Mouse (Mus musculus) CD4-positive, CD25-positive, alpha-beta regulatory T cell, adult 2 months (primary cell): Measurements from ENCODE around the gene Olfr510.
"Not testable (repeated sequence)": the region's sequence is repeated elsewhere in the genome, so short reads cannot be mapped to it uniquely, and the experiment has no call there.

Experiments used
- DNase-seq: peaks from one replicate; pipeline ENCODE4 v3.0.0-alpha.2; 2012; ENCODE audit warnings: low read depth, low spot score

Olfr510 gene

DNA sequence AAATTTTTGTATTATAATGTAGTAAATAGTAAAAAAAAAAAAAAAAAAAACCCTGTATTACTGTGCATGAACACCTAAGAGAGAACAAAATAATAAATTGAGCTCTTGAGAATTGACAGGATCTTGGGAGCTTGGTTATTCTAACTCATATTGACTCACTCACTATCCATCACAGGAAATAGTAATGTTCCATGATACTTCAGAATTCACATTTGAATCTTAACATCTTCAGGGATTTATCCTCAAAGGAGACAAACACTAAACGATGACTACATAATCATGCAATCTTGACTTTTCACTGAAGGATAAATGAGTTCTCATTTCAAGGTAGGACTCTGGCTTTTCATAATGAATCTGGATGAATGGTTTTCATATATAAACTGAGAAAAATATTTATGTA is at the start of gene Olfr510:
TSS of gene Olfr510 (plus strand) at position 301 of the 400 bp plus-strand sequence.
- no peak for DNase-seq

DNA sequence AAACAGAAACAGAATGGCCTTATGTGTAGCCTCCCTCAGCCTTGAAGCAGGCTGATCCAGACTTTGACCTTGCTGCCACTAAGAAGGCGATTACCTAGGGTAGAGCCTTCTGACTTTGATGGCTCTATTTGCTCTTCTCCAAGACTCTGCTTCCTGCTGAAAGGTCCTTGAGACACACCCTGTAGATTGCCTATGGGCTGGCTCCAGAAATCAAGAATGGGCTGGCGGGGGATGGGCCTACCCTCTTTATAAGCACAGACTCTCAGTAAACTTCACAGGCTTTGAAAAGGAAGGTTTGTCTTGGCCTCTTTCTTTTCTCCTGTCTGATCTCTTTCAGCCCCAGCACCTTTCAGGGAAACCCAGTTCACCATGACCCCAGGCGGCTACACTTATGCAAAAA is 49.4 kb upstream of the Olfr510 start:
- not testable (repeated sequence) for DNase-seq

DNA sequence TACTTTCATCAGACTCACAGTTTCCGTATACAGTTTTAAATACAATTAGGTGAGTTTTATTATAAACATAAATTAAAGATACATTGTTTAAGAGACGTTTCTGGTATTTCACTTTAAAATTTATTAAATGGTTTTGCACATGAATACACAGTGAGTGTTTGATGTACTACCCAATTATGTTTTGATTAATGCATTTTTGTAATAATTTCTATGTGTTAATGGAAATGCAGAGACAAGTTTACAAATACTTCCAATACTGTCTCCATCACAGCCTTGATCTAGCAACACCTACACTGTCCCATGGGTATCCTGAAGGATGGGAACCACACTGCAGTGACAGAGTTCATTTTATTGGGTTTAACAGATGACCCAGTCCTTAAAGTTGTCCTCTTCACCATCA is 44.7 kb upstream of the Olfr510 start, which contains the start of gene Olfr507:
TSS of gene Olfr507 (plus strand) at position 301 of the 400 bp plus-strand sequence.
- DNase-seq, result no peak

DNA sequence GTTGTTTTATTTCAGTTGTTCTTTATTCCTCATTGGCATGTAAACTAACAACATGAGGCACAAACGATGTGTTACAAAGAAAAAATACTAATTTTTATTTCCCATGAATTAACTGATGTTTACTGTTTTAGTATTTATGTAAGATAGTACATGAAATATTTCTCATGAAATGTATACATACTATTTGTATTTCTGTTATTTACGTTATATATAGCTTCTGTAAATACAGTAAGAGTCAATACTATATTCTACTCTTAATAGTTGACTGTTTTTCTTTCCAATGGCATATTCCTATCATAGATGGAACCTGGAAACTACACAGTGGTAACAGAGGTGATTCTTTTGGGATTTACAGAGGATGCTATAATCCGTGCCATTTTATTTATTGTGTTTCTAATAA is 36.5 kb upstream of the Olfr510 start, which contains the start of gene Olfr508:
TSS of gene Olfr508 (plus strand) at position 301 of the 400 bp plus-strand sequence.
- no peak for DNase-seq

- no peak for DNase-seq
Observed at GRCm38 (mm10) chr7:108651806-108652205, 14.4 kb upstream of the Olfr510 start, which contains the start of gene Olfr509. Olfr509 (minus strand) TSS chr7:108651906.

DNA sequence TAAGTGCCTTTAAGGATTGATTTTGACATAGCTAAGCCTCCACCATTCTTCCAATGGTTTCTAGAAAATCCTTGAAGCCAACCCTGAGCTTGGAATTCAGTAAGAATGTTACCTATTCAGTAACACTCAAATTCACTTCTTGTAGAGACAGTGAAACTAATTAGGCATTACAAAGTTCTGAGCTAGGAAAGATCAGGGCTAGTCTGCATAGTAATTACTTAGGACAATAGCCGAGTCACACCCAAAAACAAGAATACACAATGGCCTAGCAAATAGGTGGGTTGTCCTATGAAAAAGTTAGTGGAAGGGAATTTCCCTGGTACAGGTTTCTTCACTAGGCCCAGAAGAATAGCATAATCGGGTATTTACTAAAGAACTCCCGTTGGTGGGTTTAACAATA is 3.8 kb upstream of the Olfr510 start:
- DNase-seq, result no peak

DNA sequence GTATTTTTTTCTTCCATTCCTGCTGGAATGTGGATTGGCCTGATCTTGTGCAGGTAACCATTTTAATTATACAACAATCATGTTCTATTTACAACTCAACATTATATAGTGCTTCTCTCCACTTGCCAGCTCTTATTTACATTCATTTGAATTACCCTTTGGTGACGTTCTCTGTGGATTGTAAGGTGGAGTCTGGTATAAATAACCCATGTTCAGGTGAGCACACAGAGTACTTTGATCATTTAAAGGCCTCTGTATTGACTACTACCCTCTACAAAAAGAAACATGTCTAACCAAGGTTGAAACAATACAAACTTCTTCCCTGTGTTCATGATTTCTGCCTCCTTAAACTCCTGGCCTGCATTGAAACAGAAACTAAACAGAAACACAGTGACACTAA is 4.8 kb downstream of the Olfr510 start:
- DNase-seq, result no peak

GRCm38 (mm10) chr7:108678886-108679285 is 12.7 kb downstream of the Olfr510 start:
- no peak for DNase-seq

GRCm38 (mm10) chr7:108713020-108713419 is 46.8 kb downstream of the Olfr510 start, which contains the start of gene Olfr512:
Olfr512 (plus strand) TSS chr7:108713320.
- no peak for DNase-seq
